Mouse (Mus musculus): Measurements from ENCODE around the gene Sdcbp2. TPM values are rescaled to one million over a fixed set of nuclear protein-coding genes. Genes with fewer than 3 reads are reported as not detected.

Gene Sdcbp2
- polyA plus RNA-seq, 1 experiment from 2014 or later: 0.62 TPM

DNA sequence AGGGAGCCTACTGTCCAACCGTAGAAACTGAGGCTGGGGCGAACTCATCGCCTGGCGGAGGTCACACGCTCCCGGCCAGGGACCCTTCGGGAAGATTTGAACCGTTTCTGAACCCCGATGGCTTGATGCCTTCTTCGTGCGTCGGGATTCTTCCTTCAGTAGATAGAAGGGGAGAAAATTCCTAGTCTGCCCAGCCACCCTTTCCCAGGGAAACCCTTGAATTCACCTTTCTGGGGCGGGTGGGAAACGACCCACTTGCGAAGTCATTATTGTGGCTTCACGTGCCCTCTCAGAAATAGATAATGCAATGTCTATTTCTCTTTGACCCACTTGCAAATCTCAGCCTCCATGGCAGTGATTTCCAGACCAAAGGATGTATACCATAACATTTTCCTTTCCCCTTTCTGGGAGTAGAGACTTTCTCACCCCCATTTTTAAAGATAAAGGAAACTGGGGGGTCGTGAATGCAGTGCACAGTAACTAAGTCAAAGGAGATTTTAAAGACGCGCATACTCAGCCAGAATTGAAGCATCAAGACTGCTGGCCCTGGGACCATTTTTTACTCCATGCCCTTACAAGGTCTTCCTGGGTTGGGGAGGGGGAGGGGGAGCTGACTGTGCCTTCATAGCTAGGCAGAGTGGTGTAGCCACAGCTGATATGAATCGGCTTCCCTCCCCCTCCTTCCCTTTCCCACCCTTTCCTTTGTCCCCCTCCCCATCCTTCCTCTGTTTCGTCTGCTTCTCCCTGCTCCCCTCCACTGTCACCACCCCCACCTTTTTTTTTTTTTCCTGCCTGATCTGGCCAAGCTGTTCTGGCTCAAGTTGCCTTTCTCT is 29.1 kb upstream of the Sdcbp2 start:
- Histone ChIP-seq H3K4me1 (replicated peaks) (peaks cover 46% of the 10 kb centered on the region), H3K36me3 (peaks cover 23% of the 10 kb centered on the region), H3K27me3 (no peaks in the 10 kb centered on the region), H3K27ac (peak overlapping the region; percentile 89), H3K4me3 (replicated peaks) (peak overlapping the region; percentile 80), H3K9ac (replicated peaks) (peak overlapping the region; percentile 91), H3K4me2 (replicated peaks) (peak overlapping the region; percentile 79), H3K9me3 (no peaks in the 10 kb centered on the region)
- WGBS: 2% methylated on average over 20 of the region's 21 CpGs
- 0 out of 2 replicates have a peak, but pooled peaks have one; percentile 15 for ATAC-seq

DNA sequence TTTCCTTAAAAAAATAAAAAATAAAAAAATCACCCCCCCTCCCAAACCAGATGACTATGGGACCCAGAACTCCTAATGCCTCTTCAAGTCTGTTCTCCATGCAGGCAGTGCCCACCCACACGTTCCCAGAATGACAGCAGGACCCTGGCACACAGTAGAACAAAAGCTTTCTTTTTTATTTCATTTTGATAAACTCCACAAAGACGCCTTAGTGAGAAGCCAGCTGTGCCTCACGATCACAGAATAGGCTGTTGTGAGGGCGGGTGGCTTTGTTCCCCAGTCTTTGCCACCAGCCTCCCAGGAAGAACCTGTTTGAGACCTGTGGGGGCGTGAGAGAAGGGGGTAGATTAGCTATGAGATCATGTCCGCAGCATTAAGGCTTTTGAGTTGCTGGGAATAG is 27.7 kb upstream of the Sdcbp2 start:
- no peak for ATAC-seq
- 49% methylated on average over 6 of the region's 6 CpGs for WGBS
- H3K27ac ChIP-seq: no peak overlapping the region
- H3K36me3 ChIP-seq: peaks cover 26% of the 10 kb centered on the region
- H3K9me3 ChIP-seq: no peaks in the 10 kb centered on the region
- peak overlapping the region; percentile 79 for H3K4me2 ChIP-seq (replicated peaks)
- peaks cover 49% of the 10 kb centered on the region for H3K4me1 ChIP-seq (replicated peaks)
- H3K4me3 ChIP-seq (replicated peaks): peak overlapping the region; percentile 80; the same call in 1 of the 2 replicates
- H3K9ac ChIP-seq (replicated peaks): peak overlapping the region; percentile 44
- H3K27me3 ChIP-seq: no peaks in the 10 kb centered on the region

DNA sequence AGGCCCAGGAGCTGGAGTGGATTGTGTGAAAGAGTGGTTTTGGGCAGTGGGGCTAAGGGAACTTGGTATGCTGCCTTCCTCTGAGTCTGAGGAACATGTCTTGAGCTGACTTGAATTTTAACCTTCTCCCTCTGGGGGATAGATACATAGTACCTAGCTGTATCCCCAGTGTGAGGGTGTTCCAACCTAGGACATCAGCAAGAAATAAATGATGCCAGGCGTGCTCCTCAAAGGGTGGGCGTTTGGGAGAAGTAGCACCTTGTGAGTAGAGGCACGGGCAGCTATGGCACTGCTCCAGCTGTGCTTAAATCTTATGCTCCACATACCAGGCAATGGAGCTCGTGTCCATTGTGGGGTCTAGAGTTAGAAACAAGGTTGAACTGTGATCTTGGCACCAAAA is 25.9 kb upstream of the Sdcbp2 start:
- Histone ChIP-seq H3K9ac (replicated peaks) (no peak overlapping the region), H3K27ac (no peak overlapping the region), H3K4me1 (replicated peaks) (peaks cover 45% of the 10 kb centered on the region), H3K4me3 (replicated peaks) (no peak overlapping the region), H3K4me2 (replicated peaks) (no peak overlapping the region), H3K27me3 (no peaks in the 10 kb centered on the region), H3K9me3 (no peaks in the 10 kb centered on the region), H3K36me3 (peaks cover 44% of the 10 kb centered on the region)
- 93% methylated on average over 4 of the region's 4 CpGs for WGBS
- no peak for ATAC-seq

DNA sequence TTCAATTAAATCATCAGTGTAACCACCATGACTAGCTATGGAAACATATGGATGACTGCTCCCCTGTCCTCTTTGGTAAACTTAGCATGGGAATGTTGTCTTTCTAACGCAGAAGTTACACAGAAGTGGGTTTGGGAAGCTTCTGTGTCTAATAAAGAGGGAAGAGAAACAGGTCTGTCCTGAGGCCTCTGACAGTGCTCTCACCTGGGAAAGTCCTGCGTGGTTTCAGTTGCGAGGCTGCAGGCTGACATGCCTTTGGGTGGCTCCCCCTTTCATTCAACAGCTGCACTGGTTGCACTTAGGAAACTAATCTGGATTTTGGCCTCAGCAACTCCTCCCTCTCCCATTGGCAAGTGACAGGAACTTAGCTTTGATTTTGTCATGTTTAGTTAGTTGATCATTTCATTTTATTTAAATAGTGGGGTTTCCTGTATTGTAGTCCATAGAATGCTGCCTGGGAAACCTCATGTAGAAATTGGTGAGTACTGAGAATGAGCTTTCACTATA is 22.8 kb upstream of the Sdcbp2 start:
- Histone ChIP-seq H3K4me2 (replicated peaks) (no peak overlapping the region), H3K4me1 (replicated peaks) (peaks cover 28% of the 10 kb centered on the region), H3K36me3 (peaks cover 70% of the 10 kb centered on the region), H3K4me3 (replicated peaks) (no peak overlapping the region), H3K27me3 (no peaks in the 10 kb centered on the region), H3K9me3 (no peaks in the 10 kb centered on the region), H3K9ac (replicated peaks) (no peak overlapping the region), H3K27ac (no peak overlapping the region)
- ATAC-seq: no peak
- 96% methylated on average over 3 of the region's 3 CpGs for WGBS

DNA sequence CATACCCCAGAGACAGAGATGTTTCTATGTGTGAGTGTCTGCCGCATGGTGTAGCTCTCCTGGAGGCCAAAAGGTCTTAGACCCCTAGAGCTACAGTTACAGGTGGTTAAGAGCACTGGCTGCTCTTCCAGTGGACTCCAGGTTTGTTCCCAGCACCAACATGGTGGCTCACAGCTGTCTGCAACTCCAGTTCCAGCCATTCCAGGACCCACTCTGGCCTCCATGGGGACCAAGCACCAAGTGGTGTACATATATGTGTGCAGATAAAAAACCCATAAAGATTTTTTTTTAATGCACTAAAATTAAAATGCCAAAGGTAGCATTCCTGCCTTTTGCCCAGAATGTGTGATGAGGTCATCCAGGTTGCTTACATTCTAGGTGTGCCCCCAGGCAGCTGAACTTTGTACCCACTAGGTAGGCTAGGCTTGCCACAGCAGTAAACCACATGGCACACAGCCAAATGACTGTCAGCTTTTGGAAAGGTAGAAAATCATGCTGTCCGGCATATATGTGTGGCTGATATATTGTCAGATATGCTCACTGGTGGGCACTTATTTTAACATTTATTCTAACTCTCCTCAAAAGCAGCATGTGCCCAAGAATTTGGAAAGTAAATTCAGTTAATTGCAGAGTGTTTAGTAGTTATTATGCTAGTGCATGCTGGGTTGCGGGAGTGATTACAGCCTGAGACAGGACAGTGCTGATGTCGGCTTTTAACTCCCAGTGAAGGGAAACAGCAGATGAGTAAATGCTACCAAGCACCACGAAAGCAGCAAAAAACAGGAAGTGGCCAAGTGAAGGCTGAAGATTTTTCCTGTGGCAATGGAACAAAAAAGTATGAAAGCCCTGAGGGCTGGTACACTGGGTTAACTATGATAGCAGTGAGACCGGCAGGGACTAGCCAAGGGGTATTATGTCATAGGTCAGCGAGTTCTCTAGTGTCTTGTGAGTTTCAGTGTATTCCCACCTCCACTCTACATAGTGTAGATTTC is 9.2 kb upstream of the Sdcbp2 start:
- H3K4me2 ChIP-seq (replicated peaks): no peak overlapping the region
- no peaks in the 10 kb centered on the region for H3K4me1 ChIP-seq (replicated peaks)
- H3K27ac ChIP-seq: no peak overlapping the region
- H3K9ac ChIP-seq (replicated peaks): no peak overlapping the region
- no peaks in the 10 kb centered on the region for H3K27me3 ChIP-seq
- peaks cover 69% of the 10 kb centered on the region for H3K36me3 ChIP-seq
- no peaks in the 10 kb centered on the region for H3K9me3 ChIP-seq
- no peak overlapping the region for H3K4me3 ChIP-seq (replicated peaks)
- WGBS: 93% methylated on average over 7 of the region's 7 CpGs
- no peak for ATAC-seq

DNA sequence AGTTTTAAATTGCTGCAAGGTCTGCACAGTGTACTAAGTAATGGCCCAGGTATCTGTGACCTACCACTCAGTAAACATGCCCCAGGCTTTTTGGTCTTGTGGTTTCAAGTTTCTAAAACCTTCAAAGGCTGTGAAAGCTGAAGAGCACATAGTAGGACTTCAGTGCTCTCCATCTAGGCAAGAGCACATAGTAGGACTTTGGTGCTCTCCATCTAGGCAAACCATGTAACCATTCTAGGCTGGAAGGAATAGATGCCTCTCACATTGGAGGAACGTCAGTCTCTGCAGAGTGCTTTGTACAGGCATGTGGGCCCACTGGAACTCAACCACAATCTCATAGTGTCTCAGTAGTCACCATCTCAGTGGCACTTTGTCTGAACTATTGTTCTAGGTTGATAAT is 8.4 kb upstream of the Sdcbp2 start:
- Histone ChIP-seq H3K36me3 (peaks cover 62% of the 10 kb centered on the region), H3K9ac (replicated peaks) (no peak overlapping the region)
- 86% methylated on average over 1 of the region's 1 CpGs for WGBS

DNA sequence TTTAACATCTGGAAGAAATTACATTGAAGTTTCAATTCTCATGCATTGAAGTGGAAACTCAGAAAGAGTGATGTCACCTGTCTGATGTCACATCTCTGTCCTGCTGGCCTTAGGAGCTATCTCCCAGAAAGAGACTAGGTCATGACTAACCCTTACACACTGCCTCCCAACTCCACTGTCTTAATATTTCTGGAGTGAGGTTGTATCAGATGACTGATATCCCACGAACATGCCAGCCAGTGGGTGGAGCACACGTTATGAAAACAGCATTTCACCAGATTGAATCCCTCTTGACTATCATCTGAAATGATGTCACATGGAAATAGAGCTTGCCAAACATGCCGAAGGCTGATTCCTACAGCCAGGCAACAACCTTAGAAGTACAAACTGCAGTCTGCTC is 7.4 kb upstream of the Sdcbp2 start:
- no peaks in the 10 kb centered on the region for H3K27me3 ChIP-seq
- H3K27ac ChIP-seq: no peak overlapping the region
- 86% methylated on average over 3 of the region's 3 CpGs for WGBS
- no peak overlapping the region for H3K4me3 ChIP-seq (replicated peaks)
- no peaks in the 10 kb centered on the region for H3K9me3 ChIP-seq
- no peak for ATAC-seq
- no peak overlapping the region for H3K9ac ChIP-seq (replicated peaks)
- no peaks in the 10 kb centered on the region for H3K4me1 ChIP-seq (replicated peaks)
- no peak overlapping the region for H3K4me2 ChIP-seq (replicated peaks)
- H3K36me3 ChIP-seq: peaks cover 52% of the 10 kb centered on the region

More for the DNA sequence above, 8.4 kb upstream of the Sdcbp2 start:
- no peak overlapping the region for H3K27ac ChIP-seq
- no peak overlapping the region for H3K4me3 ChIP-seq (replicated peaks)
- H3K4me2 ChIP-seq (replicated peaks): no peak overlapping the region
- no peaks in the 10 kb centered on the region for H3K27me3 ChIP-seq
- no peak for ATAC-seq
- H3K9me3 ChIP-seq: no peaks in the 10 kb centered on the region
- H3K4me1 ChIP-seq (replicated peaks): no peaks in the 10 kb centered on the region

DNA sequence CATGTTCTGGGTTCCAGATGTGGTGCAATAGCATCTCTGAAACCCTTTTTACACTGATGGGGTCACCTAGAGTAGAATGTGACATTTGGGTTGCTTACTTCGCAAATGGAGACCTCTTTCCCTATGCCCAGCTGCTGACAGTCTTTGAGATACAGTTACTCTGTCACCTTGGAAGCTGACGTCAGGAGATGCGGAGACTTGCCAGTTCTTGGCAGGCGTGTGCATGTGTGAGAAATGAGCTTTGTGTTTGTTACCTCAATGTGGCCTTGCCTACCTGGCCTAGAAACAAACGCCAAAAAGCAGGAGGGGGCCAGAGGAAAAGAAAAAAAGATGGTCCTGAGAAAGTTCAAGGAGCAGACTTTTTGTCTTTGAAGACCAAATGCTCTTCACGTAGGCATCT is 5.6 kb upstream of the Sdcbp2 start:
- Histone ChIP-seq H3K9me3 (no peaks in the 10 kb centered on the region), H3K36me3 (peaks cover 33% of the 10 kb centered on the region), H3K4me3 (replicated peaks) (no peak overlapping the region), H3K27ac (no peak overlapping the region), H3K4me1 (replicated peaks) (no peaks in the 10 kb centered on the region), H3K27me3 (no peaks in the 10 kb centered on the region), H3K9ac (replicated peaks) (no peak overlapping the region), H3K4me2 (replicated peaks) (no peak overlapping the region)
- 88% methylated on average over 6 of the region's 6 CpGs for WGBS
- no peak for ATAC-seq

DNA sequence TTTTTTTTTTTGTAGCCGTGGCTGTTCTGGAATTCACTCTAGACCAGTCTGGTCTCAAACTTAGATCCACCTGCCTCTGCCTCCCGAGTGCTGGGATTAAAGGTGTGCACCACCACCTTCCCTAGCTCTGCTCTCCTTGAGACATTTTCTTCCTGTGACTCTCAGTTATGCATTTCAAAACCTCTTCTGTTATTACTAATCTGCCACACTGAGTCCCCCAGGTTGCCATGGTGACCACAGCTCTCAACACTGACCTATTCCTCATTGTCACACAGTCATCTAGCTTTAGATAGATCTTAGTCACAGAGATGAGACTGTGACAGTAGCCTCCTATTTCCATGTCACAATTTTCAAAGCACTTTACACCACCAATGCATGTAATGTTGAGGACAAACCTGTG is 3.0 kb upstream of the Sdcbp2 start:
- Histone ChIP-seq H3K4me3 (replicated peaks) (no peak overlapping the region), H3K9ac (replicated peaks) (no peak overlapping the region), H3K27ac (no peak overlapping the region), H3K36me3 (peaks cover 15% of the 10 kb centered on the region), H3K9me3 (no peaks in the 10 kb centered on the region), H3K4me1 (replicated peaks) (no peaks in the 10 kb centered on the region), H3K4me2 (replicated peaks) (no peak overlapping the region), H3K27me3 (0 out of 2 replicates have a peak, but pooled peaks cover 3% of the 10 kb centered on the region)
- 87% methylated on average over 2 of the region's 2 CpGs for WGBS
- no peak for ATAC-seq

DNA sequence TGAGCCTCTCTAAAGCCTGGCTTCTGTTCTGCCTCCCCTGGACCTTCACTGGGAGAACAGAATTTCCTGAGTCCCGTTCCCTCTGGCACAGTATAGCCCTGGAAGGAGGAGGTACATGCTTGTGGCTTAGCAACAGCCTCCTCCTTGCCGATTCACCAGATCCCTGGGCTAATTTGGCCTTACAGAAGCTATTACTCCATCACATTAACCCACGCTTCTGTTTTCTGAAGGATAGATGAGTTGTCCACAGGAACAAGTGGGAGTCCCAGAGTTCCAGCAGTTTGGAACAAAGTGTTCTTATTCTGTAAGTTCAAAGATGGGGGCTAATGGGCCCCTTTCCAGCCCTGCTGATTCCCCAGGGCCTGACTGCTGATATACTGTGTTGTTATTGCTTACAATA is 1.2 kb downstream of the Sdcbp2 start:
- 73% methylated on average over 3 of the region's 3 CpGs for WGBS
- 0 out of 2 replicates have a peak overlapping the region, but pooled peaks have one; percentile 14 for H3K9ac ChIP-seq (replicated peaks)
- no peaks in the 10 kb centered on the region for H3K9me3 ChIP-seq
- peaks cover 8% of the 10 kb centered on the region; the same call in 1 of the 2 replicates for H3K27me3 ChIP-seq
- no peak for ATAC-seq
- no peak overlapping the region for H3K4me3 ChIP-seq (replicated peaks)
- no peak overlapping the region for H3K4me2 ChIP-seq (replicated peaks)
- peaks cover 13% of the 10 kb centered on the region for H3K4me1 ChIP-seq (replicated peaks)
- no peak overlapping the region for H3K27ac ChIP-seq
- no peaks in the 10 kb centered on the region for H3K36me3 ChIP-seq

DNA sequence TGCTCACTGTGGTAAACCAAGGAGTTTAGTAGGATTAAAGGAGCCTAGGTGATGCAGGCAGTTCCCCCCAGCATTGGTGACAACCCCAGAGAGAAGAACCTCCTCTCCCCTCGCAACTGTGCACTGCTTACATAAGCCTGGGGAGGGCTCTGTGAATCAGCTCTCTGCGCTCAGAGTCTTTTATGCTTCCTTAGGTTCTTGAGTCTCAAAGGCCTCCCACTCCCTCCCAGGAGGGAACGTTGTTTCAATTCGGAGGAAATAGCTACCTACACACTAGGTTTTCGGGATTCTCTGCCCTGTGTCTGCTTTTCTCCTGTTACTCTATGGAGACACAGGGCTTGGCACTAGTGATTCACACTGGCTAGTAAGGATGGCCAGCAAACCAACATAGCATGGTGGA is 2.2 kb downstream of the Sdcbp2 start:
- Histone ChIP-seq H3K9me3 (no peaks in the 10 kb centered on the region), H3K9ac (replicated peaks) (no peak overlapping the region), H3K4me2 (replicated peaks) (no peak overlapping the region), H3K27me3 (peaks cover 8% of the 10 kb centered on the region; the same call in 1 of the 2 replicates), H3K36me3 (no peaks in the 10 kb centered on the region), H3K4me1 (replicated peaks) (peaks cover 13% of the 10 kb centered on the region), H3K27ac (no peak overlapping the region), H3K4me3 (replicated peaks) (no peak overlapping the region)
- WGBS: 57% methylated on average over 5 of the region's 5 CpGs
- no peak for ATAC-seq
